Comparison of ENCODE assay signal across 10 mouse cellular contexts in genomic region chr7:138217556-138218098, GRCm38 (mm10).
A peak's percentile ranks its signal among the peaks of the same experiment; 100 is the strongest.
DNase-seq lines count a peak whose midpoint lies in the region.
"Had no signal": no experiment of that assay in that cellular context is flagged by ENCODE, and none has a peak within 500 bp of the region (broad histone marks: within the 10 kb centered on the region; RNA-seq: fewer than 3 reads in every experiment).

No protein-coding gene starts in this region.

- DNase-seq in left cerebral cortex, postnatal 4 days = peak; percentile 13
- DNase-seq in left cerebral cortex, postnatal 25 days (ENCODE audit: low spot score in 2 of 2) = no peak
- DNase-seq in cerebellum, adult 18-20 months = peak; percentile 37 to 46
- DNase-seq in cerebellum, postnatal 36 days = peak; percentile 64 to 65
- peak; percentile 29 for DNase-seq in lung, postnatal 10 days
- DNase-seq in frontal cortex, postnatal 10 days (ENCODE audit: low spot score in 2 of 2) = no peak
- no peak for DNase-seq in heart, adult 18-20 months
- DNase-seq: adrenal gland, postnatal 36 days; forebrain, postnatal 0 days; heart, adult 11 months had no signal

- intact Hi-C loops in left cerebral cortex, postnatal 4 days (cut with DNase I) = no loop called here
- intact Hi-C loops in left cerebral cortex, postnatal 25 days (cut with DNase I) = no loop called here

Comparison
In these comparisons a context has a peak if more than half of its experiments do, and no peak if none do; other contexts are left out.
1. DNase-seq: peak in left cerebral cortex, postnatal 4 days (single experiment), cerebellum, adult 18-20 months (2 of 2), cerebellum, postnatal 36 days (2 of 2) and lung, postnatal 10 days (single experiment); none in left cerebral cortex, postnatal 25 days (0 of 2), frontal cortex, postnatal 10 days (0 of 2) and heart, adult 18-20 months (0 of 2).